Mouse (Mus musculus) liver, embryonic 15.5 days (tissue): ENCODE measurements at regions not wholly inside any gene's neighbourhood (a gene's known extent, or its start where the extent isn't known, plus 50 kb on each side); places are given as distances from the start of the nearest gene placed in this dataset.

Source experiments
- ATAC-seq: fragments of 200-750 bp; cut with Nextera tagmentation; 2 replicates; pipeline ENCODE4 v1.8.0; 2017; ENCODE audit warnings: moderate number of reproducible peaks, mild to moderate bottlenecking, moderate library complexity; ENCODE audit not compliant: insufficient read depth
- H3K27ac ChIP-seq: fragments of 300-500 bp; sonication (generic); replicated peaks from 2 replicates; pipeline ENCODE4 v1.5.1; 2015; ENCODE audit warnings: mild to moderate bottlenecking, inconsistent platforms
- H3K27me3 ChIP-seq: fragments of 300-500 bp; sonication (generic); 2 replicates; pipeline ENCODE4 v1.6.1; 2015; ENCODE audit warnings: mild to moderate bottlenecking, inconsistent platforms
- H3K36me3 ChIP-seq: fragments of 300-500 bp; sonication (generic); replicated peaks from 2 replicates; pipeline ENCODE4 v1.6.1; 2015; ENCODE audit warnings: moderate library complexity, mild to moderate bottlenecking, inconsistent platforms
- H3K4me1 ChIP-seq: fragments of 300-500 bp; sonication (generic); replicated peaks from 2 replicates; pipeline ENCODE4 v1.6.1; 2015; ENCODE audit warnings: inconsistent platforms
- H3K4me2 ChIP-seq: fragments of 300-500 bp; sonication (generic); 2 replicates; pipeline ENCODE4 v1.6.1; 2015; ENCODE audit warnings: moderate library complexity, mild to moderate bottlenecking, inconsistent platforms
- H3K4me3 ChIP-seq: fragments of 300-500 bp; sonication (generic); replicated peaks from 2 replicates; pipeline ENCODE4 v1.5.1; 2015; ENCODE audit warnings: mild to moderate bottlenecking, inconsistent platforms
- H3K9ac ChIP-seq: fragments of 300-500 bp; sonication (generic); 2 replicates; pipeline ENCODE4 v1.6.1; 2015; ENCODE audit warnings: moderate library complexity, mild to moderate bottlenecking, inconsistent platforms
- H3K9me3 ChIP-seq: fragments of 300-500 bp; sonication (generic); replicated peaks from 2 replicates; pipeline ENCODE4 v1.6.1; 2016; ENCODE audit warnings: inconsistent platforms
- WGBS: fragments of 180-500 bp; shearing (Covaris S2); methylation state at CpG from one replicate; pipeline ENCODE4 v1.1.7; 2015; ENCODE audit warnings: mixed read lengths; ENCODE audit not compliant: insufficient replicate concordance; 5-methylcytosine and 5-hydroxymethylcytosine counted together

DNA sequence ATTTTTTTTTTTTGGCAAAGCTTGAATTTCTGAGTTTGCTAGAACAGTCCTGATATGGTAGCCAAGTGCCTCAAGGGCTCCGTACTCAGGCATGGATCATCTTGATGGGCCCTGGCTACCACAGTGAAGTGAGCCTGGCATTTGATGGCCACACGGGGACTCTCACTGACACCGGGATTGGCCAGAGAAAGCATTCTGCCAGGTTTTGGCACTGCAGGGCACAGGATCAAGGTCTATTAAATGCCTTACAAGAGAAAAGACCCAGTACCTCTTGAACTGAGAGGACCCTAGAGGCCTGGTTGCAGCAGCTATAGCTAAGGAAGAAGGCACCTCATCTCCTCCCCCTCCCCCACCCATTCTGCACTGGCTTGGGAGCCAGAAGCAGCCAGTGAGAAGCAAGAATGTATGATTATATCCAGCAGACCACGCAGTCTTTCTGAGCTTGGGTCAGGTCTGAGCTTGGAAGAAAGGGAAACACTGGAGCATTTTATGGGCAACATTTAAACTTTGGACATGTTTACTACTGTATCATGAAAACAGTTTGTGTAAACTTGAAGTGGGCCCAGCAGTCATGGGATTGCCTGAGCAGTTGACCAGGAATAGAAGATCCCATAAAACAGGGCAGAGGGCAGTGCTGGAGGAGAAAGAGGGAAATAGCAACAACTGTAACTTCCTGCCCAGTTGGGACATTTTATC is 97.1 kb upstream of the Armc2 start:
- ATAC-seq = no peak

DNA sequence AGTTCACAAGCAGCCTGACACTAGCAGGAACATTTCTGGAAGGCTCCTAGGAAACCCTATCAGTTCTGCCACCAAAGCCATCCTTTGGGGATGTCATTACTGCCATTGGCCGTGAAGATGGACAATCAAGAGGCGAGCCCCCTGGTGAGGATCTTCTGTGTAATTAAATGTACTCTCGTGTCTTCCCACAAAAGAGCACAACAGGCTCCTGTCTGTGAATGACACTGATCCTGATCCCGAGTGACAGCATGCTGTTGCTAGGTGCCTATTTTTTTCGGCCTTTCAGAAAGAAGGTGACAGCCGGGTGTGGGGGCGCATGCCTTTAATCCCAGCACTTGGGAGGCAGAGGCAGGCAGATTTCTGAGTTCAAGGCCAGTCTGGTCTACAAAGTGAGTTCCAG is 92.5 kb upstream of the Armc2 start:
- Histone ChIP-seq H3K27me3 (no peaks in the 10 kb centered on the region), H3K27ac (no peak overlapping the region), H3K4me1 (peaks cover 9% of the 10 kb centered on the region; the same call in 1 of the 2 replicates), H3K9me3 (no peaks in the 10 kb centered on the region), H3K4me2 (no peak overlapping the region), H3K36me3 (no peaks in the 10 kb centered on the region), H3K4me3 (no peak overlapping the region), H3K9ac (no peak overlapping the region)
- WGBS = 73% methylated on average over 7 of the region's 7 CpGs
- ATAC-seq = no peak

More for the DNA sequence above, 97.1 kb upstream of the Armc2 start:
- Histone ChIP-seq H3K4me1 (0 out of 2 replicates have a peak, but pooled peaks cover 6% of the 10 kb centered on the region), H3K36me3 (no peaks in the 10 kb centered on the region), H3K4me3 (no peak overlapping the region), H3K4me2 (no peak overlapping the region), H3K27ac (no peak overlapping the region), H3K9me3 (no peaks in the 10 kb centered on the region), H3K9ac (no peak overlapping the region), H3K27me3 (no peaks in the 10 kb centered on the region)
- 53% methylated on average over 4 of the region's 4 CpGs for WGBS

DNA sequence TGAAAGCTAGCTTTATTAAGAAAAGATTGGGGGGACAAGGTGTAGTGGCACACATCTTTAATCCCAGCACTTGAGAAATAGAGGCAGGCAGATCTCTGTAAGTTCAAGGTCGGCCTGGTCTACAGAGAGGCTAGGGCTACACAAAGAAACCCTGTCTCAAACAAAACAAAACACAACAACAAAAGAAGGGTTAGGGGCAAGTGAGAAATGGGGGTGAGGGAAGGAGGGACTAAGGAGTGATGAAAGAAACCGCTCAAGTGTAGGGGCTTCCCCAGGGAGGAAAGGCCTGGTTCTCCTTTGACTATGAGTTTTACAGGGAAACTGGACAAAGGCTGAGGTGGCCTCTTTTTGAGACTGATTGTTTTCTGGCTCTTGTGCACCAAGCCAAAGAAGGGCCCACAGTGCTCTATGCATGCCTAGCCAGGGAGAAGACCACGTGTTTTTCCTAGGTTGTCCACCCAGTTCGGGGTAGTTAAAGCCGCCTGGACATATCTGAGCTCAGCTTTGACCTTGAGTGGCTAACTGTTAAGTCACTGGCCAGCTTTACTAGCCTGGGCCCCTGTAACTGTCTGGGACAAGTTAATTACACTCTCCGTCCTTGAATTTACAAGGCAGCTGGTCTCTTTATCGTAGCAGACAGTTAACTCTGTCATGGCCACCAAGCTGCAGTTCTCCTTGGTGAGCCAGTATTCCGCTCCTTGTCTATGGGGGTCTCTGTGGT is 90.2 kb upstream of the Armc2 start:
- Histone ChIP-seq H3K9me3 (no peaks in the 10 kb centered on the region), H3K4me3 (no peak overlapping the region), H3K27ac (no peak overlapping the region), H3K27me3 (no peaks in the 10 kb centered on the region), H3K9ac (no peak overlapping the region), H3K4me1 (peaks cover 6% of the 10 kb centered on the region; the same call in 1 of the 2 replicates), H3K4me2 (no peak overlapping the region), H3K36me3 (no peaks in the 10 kb centered on the region)
- no peak for ATAC-seq
- 69% methylated on average over 8 of the region's 8 CpGs for WGBS

DNA sequence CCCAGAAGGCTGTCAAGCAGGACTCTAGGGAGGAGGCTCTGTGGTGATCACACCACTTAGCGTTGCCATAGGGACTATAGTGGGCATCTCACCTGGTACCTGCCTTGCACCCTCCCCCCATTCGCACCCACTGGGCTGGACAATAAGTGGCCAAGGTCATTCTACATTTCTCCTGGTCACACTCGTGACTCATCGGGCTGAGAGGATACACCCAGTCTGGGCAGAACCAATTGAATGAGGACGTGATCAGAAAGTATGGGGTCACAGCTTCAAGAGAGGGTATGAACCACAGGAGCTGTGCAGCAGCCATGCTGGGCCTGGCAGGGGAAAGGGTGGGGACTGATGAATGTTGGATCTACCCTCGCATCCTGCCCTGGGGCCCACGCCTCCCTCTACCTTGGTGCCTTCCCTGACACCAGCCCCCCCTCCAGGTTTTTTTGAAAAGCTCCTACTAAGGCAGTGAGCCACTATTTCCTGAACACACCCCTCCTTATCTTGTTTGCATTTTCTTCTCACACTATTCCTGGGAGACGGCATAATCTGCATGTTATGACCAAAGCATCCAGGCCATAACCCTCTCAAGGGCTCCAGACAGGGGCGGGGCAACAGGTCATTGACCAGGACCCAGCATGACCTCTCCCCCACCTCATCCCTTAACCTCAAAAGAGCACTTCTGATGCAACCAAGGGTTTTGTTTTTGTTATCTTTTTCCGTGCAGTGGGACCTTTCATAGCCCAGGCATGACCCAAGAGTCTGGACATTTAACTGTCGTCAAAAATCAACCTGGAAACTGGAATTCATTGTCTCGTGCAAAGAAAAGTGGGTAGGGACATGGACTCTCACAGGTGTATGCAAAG is 89.4 kb upstream of the Armc2 start:
- H3K4me2 ChIP-seq = no peak overlapping the region
- H3K4me3 ChIP-seq = no peak overlapping the region
- ATAC-seq = no peak
- H3K36me3 ChIP-seq = no peaks in the 10 kb centered on the region
- H3K9ac ChIP-seq = no peak overlapping the region
- WGBS = 48% methylated on average over 12 of the region's 12 CpGs
- no peaks in the 10 kb centered on the region for H3K9me3 ChIP-seq
- H3K27me3 ChIP-seq = no peaks in the 10 kb centered on the region
- H3K27ac ChIP-seq = no peak overlapping the region
- peaks cover 6% of the 10 kb centered on the region; the same call in 1 of the 2 replicates for H3K4me1 ChIP-seq

DNA sequence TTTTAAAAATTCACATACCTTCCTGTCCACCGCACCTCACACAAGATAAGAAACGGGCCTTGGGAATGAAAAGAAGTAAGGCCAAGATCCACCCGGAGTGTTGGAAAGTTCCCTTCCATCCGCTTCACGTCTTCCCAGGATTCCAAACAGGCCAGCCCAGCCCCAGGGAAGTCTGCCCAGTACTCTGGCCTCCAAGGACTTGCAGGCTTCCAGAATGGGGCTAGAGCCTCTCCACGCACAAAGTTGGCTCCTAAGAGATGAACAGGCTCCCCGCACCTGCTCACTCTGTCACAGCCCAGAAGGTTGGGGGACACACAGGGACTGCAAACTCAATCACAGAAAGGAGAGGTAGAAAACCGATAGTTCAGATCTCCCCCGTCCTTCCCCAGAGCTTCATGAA is 88.4 kb upstream of the Armc2 start:
- Histone ChIP-seq H3K27ac (no peak overlapping the region), H3K36me3 (no peaks in the 10 kb centered on the region), H3K4me1 (peaks cover 6% of the 10 kb centered on the region; the same call in 1 of the 2 replicates), H3K4me3 (no peak overlapping the region), H3K4me2 (no peak overlapping the region), H3K27me3 (no peaks in the 10 kb centered on the region), H3K9ac (no peak overlapping the region), H3K9me3 (no peaks in the 10 kb centered on the region)
- 85% methylated on average over 9 of the region's 9 CpGs for WGBS
- no peak for ATAC-seq

DNA sequence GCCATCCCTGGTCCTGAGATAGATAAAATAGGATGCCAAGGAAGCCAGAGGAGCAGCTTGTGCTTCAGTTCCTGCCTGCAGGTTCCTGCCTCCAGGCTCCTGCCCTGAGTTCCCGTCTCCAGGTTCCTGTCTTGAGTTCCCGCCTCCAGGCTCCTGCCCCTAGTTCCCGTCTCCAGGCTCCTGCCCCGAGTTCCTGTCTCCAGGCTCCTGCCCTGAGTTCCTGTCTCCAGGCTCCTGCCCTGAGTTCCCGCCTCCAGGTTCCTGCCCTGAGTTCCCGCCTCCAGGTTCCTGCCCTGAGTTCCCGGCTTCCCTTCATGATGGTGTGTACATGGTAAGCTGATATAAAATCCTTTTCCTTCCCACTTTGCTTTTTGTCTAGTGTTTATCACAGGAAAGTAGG is 86.8 kb upstream of the Armc2 start:
- Histone ChIP-seq H3K27me3 (no peaks in the 10 kb centered on the region), H3K36me3 (no peaks in the 10 kb centered on the region), H3K27ac (no peak overlapping the region), H3K4me3 (no peak overlapping the region), H3K4me2 (no peak overlapping the region), H3K4me1 (peaks cover 6% of the 10 kb centered on the region; the same call in 1 of the 2 replicates), H3K9me3 (no peaks in the 10 kb centered on the region), H3K9ac (no peak overlapping the region)
- no peak for ATAC-seq
- 78% methylated on average over 7 of the region's 7 CpGs for WGBS

DNA sequence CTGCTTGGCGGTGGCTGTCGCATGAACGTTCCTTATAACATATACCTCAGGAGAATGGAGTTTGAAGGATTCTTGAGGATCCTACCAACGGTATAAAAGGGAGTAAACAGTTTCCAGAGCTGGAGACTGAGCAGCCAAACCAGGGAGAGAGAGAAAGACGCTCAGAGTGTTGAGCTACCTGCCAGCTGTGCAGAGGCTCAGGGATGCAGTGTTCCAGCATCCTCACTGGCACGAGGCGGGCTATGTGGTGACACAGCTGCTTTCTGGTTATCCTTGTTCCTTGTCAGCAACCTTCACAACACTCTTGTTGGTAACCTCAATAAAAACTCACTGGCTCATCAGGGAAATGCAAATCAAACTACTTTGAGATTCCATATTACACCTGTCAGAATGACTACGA is 84.1 kb upstream of the Armc2 start:
- no peak overlapping the region for H3K9ac ChIP-seq
- no peaks in the 10 kb centered on the region for H3K27me3 ChIP-seq
- 66% methylated on average over 8 of the region's 8 CpGs for WGBS
- H3K4me1 ChIP-seq = 0 out of 2 replicates have a peak, but pooled peaks cover under 1% of the 10 kb centered on the region
- no peak overlapping the region for H3K27ac ChIP-seq
- no peaks in the 10 kb centered on the region for H3K36me3 ChIP-seq
- no peaks in the 10 kb centered on the region for H3K9me3 ChIP-seq
- H3K4me2 ChIP-seq = no peak overlapping the region
- ATAC-seq = no peak
- no peak overlapping the region for H3K4me3 ChIP-seq

DNA sequence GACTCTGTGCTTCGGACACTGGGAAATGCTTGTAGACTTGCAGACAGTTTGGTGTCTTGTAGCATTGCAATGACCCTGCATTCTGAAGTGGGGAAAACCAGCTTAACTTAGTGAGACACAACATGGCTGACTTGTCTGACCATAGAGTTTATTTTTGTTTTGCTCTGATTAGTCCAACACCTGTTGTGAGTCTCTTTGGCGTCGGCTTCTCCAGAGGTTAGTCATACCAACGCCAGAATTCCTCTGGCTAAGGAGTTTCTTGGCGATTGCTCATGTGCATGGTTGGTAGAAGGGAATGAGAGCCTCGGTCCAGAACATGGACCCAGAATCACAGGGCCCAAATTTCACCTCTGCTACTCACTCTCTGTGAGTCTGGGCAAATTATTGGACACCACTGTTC is 82.9 kb upstream of the Armc2 start:
- no peak for ATAC-seq
- H3K4me3 ChIP-seq = no peak overlapping the region
- H3K4me1 ChIP-seq = no peaks in the 10 kb centered on the region
- no peak overlapping the region for H3K27ac ChIP-seq
- H3K36me3 ChIP-seq = no peaks in the 10 kb centered on the region
- H3K9me3 ChIP-seq = no peaks in the 10 kb centered on the region
- H3K4me2 ChIP-seq = no peak overlapping the region
- H3K27me3 ChIP-seq = no peaks in the 10 kb centered on the region
- no peak overlapping the region for H3K9ac ChIP-seq
- 71% methylated on average over 6 of the region's 6 CpGs for WGBS

DNA sequence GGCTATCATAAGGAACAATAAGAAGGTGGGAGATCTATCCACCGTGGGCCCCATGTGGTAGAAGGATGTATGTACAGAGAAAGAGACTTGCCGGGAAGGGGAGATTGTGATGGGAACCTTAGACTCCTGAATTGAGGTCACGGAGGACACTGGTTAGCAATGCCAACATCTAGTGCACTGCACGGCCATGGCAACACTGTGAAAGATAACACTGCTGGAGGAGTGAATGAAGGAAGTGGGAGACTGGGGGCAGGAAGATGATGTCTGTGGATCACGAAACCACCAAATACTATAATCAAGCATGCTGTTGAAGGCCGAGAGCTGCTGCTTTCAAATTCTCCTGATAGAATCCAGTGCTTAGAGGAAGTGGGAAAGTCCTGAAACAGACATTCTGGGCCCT is 78.7 kb upstream of the Armc2 start:
- Histone ChIP-seq H3K36me3 (no peaks in the 10 kb centered on the region), H3K4me1 (peaks cover 8% of the 10 kb centered on the region), H3K9ac (no peak overlapping the region), H3K4me2 (no peak overlapping the region), H3K27ac (no peak overlapping the region), H3K27me3 (no peaks in the 10 kb centered on the region), H3K9me3 (no peaks in the 10 kb centered on the region), H3K4me3 (no peak overlapping the region)
- ATAC-seq = no peak
- WGBS = 43% methylated on average over 6 of the region's 6 CpGs

DNA sequence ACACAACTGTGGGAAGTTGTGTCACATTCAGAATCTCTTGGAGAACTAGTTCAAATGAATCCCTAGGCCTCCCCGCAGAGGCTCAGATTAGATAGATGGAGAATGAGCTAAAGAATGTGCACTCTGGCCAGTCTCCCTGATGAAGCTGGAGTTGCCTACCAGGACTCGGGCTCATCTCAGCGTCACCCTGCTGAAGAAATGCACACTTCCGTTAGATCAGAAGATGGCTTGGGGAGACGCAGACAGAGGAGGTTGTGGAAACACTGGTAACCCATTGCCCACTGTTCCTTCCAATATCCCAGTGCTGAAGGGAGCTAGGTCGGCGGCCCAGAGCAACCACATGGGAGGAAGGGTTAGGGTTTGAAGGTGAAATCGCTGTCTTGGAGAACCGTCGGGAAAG is 77.7 kb upstream of the Armc2 start:
- WGBS = 79% methylated on average over 10 of the region's 10 CpGs
- peaks cover 17% of the 10 kb centered on the region for H3K4me1 ChIP-seq
- no peak overlapping the region for H3K27ac ChIP-seq
- H3K9ac ChIP-seq = no peak overlapping the region
- no peaks in the 10 kb centered on the region for H3K27me3 ChIP-seq
- ATAC-seq = no peak
- no peaks in the 10 kb centered on the region for H3K9me3 ChIP-seq
- H3K4me3 ChIP-seq = no peak overlapping the region
- H3K4me2 ChIP-seq = no peak overlapping the region
- H3K36me3 ChIP-seq = no peaks in the 10 kb centered on the region
